ENCODE assay signal across 8 mouse cellular contexts in the genomic region with DNA sequence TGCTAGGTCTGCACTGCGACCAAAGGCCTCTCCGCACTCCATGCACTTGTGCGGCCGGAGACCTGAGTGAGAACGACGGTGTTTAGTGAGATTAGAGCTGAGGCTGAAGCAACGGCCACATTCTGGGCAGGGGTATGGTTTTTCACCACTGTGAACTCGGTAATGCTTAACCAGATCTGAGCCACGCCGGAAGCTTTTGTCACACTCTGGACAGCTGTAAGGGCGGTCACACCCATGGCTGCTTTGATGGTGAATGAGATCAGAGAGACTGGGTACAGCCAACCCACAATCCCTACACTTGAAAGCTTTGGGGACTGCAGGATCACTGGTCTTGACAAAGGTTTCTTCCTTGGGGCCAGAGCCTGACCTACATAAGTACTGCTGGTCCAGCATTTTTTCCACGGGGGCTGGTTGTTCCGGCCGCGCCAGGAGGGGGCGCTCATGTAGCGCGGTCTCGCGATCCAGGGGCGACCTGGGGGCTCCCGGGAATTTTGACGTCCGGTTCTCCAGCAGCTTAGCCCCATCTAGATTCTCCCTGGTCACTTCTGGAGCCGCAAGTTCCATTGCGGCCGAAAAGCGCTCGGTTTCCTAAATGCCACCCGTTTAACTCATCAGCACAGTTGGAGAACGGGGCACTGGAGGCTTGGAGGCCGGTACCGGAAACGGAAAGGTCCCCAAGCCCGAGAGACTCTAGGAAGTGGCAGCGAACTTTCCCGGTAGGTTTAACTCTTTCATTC. TPM values are rescaled to one million over a fixed set of nuclear protein-coding genes. Genes with fewer than 3 reads are reported as not detected.
A peak's percentile ranks its signal among the peaks of the same experiment; 100 is the strongest.
DNase-seq lines count a peak whose midpoint lies in the region; ATAC-seq lines count a peak whose summit lies in the region.

Gene Armc5 (plus strand): TSS at position 487 of the 737 bp plus-strand sequence.

- peak; percentile 37 for ATAC-seq in intestine, embryonic 15.5 days

- peak; percentile 75 for DNase-seq in adrenal gland, adult 8-10 months
- peak; percentile 70 for DNase-seq in embryo, embryonic 11.5 days (ENCODE audit: low read depth, low spot score)
- DNase-seq in gastrocnemius, postnatal 36 days: peak; percentile 79 to 85
- DNase-seq in left cerebral cortex, postnatal 25 days (ENCODE audit: low spot score in 2 of 2): peak; percentile 82 to 83
- peak; percentile 86 for DNase-seq in mesoderm, embryonic 11.5 days (ENCODE audit: low read depth, low spot score)
- DNase-seq in right cerebral cortex, postnatal 36 days (ENCODE audit: low spot score in 2 of 2): peak; percentile 71 to 74
- peak; percentile 81 for DNase-seq in yolk sac, embryonic 10.5 days (ENCODE audit: low spot score)

- peak within 1 kb of the TSS; percentile 98 for H3K27ac ChIP-seq in intestine, embryonic 15.5 days

- peaks cover 11% of the 10 kb centered on the region for H3K4me1 ChIP-seq in intestine, embryonic 15.5 days (replicated peaks)

- H3K9me3 ChIP-seq in intestine, embryonic 15.5 days: no peaks in the 10 kb centered on the region

- H3K36me3 ChIP-seq in intestine, embryonic 15.5 days: peaks cover 9% of the 10 kb centered on the region

- H3K4me3 ChIP-seq in intestine, embryonic 15.5 days (replicated peaks): peak within 1 kb of the TSS; percentile 75

- H3K27me3 ChIP-seq in intestine, embryonic 15.5 days (replicated peaks): no peaks in the 10 kb centered on the region

- peak within 1 kb of the TSS; percentile 95 for H3K9ac ChIP-seq in intestine, embryonic 15.5 days

- intact Hi-C loops in gastrocnemius, postnatal 36 days (cut with DNase I): no loop called here
- intact Hi-C loops in left cerebral cortex, postnatal 25 days (cut with DNase I): loop anchor here (1.0 kb wide), 2 partner anchors 15 to 108 kb away; no protein-coding TSS in a partner anchor

- 24% methylated on average over 37 of the region's 37 CpGs for WGBS in intestine, embryonic 15.5 days

- peak within 1 kb of the TSS; percentile 64 for H3K4me2 ChIP-seq in intestine, embryonic 15.5 days (replicated peaks)

RNA-seq across cellular contexts. Expression of gene Armc5, which starts in this region (rescaled TPM):
- total RNA-seq in adrenal gland, adult 8-10 months (2022): 10 to 100 TPM; 23.2 to 30.2 (median 24.4) TPM
- total RNA-seq in gastrocnemius, postnatal 36 days (2021): 1 to 10 TPM; 8.0 to 8.5 TPM
- polyA plus RNA-seq in intestine, embryonic 15.5 days (2015; fragmentation: Nextera tagmentation; extraction: Ambion mirVana): 17.4 and 17.6 TPM in 2 replicates
- total RNA-seq in left cerebral cortex, postnatal 25 days (2021): 10 to 100 TPM; 13.0 to 13.4 TPM

Comparison
In these comparisons a context has a peak if more than half of its experiments do, and no peak if none do; other contexts are left out.
1. Peak in every context shown above with its lines: DNase-seq, ATAC-seq, H3K4me3 ChIP-seq and H3K27ac ChIP-seq.